Mouse (Mus musculus) brain, embryonic 18.5 days (tissue): Measurements from ENCODE around the gene Txnrd3.

ENCODE experiments used
- DNase-seq: peaks from one replicate; pipeline ENCODE4 v3.0.0-alpha.2; 2012; ENCODE audit warnings: low read depth, low spot score

The Txnrd3 gene

GRCm38 (mm10) chr6:89655011-89655410, 11.2 kb downstream of the Txnrd3 start:
- DNase-seq = no peak

GRCm38 (mm10) chr6:89658342-89658741, 14.6 kb downstream of the Txnrd3 start:
- DNase-seq = no peak

- no peak for DNase-seq
Measured at GRCm38 (mm10) chr6:89658931-89659330, 15.1 kb downstream of the Txnrd3 start.

GRCm38 (mm10) chr6:89659692-89660423, 16.1 kb downstream of the Txnrd3 start:
- DNase-seq = no peak

GRCm38 (mm10) chr6:89660490-89660889, 16.7 kb downstream of the Txnrd3 start:
- DNase-seq = no peak

GRCm38 (mm10) chr6:89662521-89662920, 18.7 kb downstream of the Txnrd3 start:
- DNase-seq = no peak

- no peak for DNase-seq
Measured at GRCm38 (mm10) chr6:89665155-89665554, 21.4 kb downstream of the Txnrd3 start.

GRCm38 (mm10) chr6:89665667-89666066, 21.9 kb downstream of the Txnrd3 start:
- no peak for DNase-seq

GRCm38 (mm10) chr6:89666976-89667375, 23.2 kb downstream of the Txnrd3 start:
- no peak for DNase-seq

GRCm38 (mm10) chr6:89669556-89669955, 25.8 kb downstream of the Txnrd3 start:
- no peak for DNase-seq

GRCm38 (mm10) chr6:89671431-89671830, 27.6 kb downstream of the Txnrd3 start:
- no peak for DNase-seq

- no peak for DNase-seq
Measured at GRCm38 (mm10) chr6:89672641-89673040, 28.9 kb downstream of the Txnrd3 start.

GRCm38 (mm10) chr6:89673135-89673780, 29.5 kb downstream of the Txnrd3 start:
- no peak for DNase-seq

GRCm38 (mm10) chr6:89678522-89678921, 34.7 kb downstream of the Txnrd3 start:
- DNase-seq = no peak

GRCm38 (mm10) chr6:89679291-89679835, 35.6 kb downstream of the Txnrd3 start:
- no peak for DNase-seq

GRCm38 (mm10) chr6:89680155-89680554, 36.4 kb downstream of the Txnrd3 start:
- DNase-seq = no peak

- no peak for DNase-seq
Measured at GRCm38 (mm10) chr6:89684231-89684630, 40.4 kb downstream of the Txnrd3 start.

GRCm38 (mm10) chr6:89687100-89687499, 43.3 kb downstream of the Txnrd3 start:
- no peak for DNase-seq

- DNase-seq = no peak
Measured at GRCm38 (mm10) chr6:89706624-89707023, 62.8 kb downstream of the Txnrd3 start.

- no peak for DNase-seq
Measured at GRCm38 (mm10) chr6:89707240-89707639, 63.5 kb downstream of the Txnrd3 start, which contains the start of gene Vmn1r40. Vmn1r40 (plus strand) TSS chr6:89707540.

GRCm38 (mm10) chr6:89718051-89718450, 74.3 kb downstream of the Txnrd3 start:
- DNase-seq = no peak
